Mouse (Mus musculus) spleen, postnatal 14 days (tissue): ENCODE data around the gene Fry.

Experiments
- DNase-seq, 2 experiments: peaks; one replicate each; pipeline ENCODE4 v3.0.0; 2021 to 2022; ENCODE audit warnings: low spot score in 2 of 2

Fry gene

DNA sequence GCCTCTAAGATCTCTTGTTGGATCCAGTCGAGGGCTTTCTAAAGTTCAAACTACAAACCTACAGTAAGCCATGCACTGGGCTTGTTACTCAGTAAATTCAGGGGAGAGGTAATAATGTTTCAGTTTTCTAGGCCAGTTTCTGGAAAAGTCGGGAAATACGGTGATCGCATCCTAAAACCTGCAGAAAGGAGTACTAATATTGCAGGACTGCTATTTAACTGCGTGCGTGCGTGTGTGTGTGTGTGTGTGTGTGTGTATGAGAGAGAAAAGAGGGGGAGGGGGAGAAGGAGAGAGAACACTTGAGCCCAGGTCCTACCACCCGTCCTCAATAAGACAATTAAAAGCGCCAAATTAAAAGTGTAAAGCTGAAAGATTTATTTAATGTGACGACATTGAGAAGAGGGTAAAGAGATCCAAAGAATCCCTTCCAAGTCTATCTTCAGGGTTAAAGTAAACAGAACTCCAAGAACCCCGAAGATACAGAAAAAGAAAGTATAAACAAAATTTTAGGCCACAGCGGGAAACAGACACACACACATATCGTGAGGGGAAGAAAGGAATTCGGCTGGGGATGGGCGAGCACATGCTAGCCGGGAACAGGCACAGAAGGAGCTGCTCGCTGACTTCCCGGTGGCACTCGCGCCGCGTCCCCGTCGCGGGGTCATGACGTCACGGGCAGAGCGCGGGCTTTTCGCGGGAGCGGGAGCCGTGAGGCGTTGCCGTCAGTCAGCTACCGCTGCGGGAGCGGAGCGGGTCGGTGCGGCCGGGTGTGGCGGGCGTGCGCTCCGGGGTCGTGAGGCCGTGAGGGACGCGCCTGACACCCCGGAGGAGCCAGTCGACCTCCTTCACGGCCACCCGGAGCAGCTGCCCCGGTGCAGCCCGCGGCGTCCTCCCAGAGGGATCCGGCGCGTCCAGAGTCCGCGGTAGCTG is 403.8 kb downstream of the Fry start, which contains the start of gene Brca2:
Gene Brca2, plus strand, starts transcription at position 694 of the 930 bp plus-strand sequence.
- DNase-seq = peak; percentile 85 to 93

DNA sequence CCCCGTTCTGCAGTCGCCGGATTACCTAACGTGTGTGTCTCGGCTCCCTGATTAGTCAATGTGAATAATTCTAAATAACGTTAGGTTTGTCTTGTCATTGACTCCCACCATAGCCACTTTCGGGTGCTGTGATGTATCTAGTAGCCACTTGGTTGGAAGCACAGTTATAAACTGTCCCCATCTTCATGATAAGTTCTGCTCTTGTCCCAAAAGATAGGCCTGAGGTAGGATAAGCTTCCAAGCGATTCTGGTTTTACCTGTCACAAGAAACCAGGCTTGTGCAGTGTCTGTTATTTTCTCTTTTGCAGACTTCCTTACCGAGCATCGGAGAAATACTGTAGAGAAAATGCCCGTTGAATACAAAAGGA is 404.4 kb downstream of the Fry start:
- no peak for DNase-seq

DNA sequence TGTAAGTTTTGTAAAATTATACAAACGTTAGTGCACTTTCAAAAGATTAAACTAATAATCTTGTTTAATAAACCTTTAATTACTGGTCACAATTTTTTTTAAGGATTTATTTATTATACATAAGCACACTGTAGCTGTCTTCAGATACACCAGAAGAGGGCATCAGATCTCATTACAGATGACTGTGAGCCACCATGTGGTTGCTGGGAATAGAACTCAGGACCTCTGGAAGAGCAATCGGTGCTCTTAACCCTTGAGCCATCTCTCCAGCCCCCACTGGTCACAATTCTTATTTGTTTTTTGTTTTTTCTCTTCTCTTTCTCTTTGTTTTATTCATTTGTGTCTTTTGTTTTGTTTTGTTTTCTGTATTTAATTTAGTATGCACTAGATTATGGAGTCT is 406.8 kb downstream of the Fry start:
- no peak for DNase-seq

DNA sequence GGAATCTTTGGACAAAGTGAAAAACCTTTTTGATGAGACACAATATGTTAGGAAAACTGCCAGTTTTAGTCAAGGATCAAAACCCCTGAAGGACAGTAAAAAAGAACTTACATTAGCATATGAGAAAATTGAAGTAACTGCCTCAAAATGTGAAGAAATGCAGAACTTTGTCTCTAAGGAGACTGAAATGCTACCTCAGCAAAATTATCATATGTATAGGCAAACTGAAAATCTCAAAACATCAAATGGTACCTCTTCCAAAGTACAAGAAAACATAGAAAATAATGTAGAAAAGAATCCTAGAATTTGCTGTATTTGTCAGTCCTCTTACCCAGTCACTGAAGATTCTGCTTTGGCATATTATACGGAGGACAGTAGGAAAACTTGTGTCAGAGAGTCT is 422.9 kb downstream of the Fry start:
- DNase-seq = no peak

DNA sequence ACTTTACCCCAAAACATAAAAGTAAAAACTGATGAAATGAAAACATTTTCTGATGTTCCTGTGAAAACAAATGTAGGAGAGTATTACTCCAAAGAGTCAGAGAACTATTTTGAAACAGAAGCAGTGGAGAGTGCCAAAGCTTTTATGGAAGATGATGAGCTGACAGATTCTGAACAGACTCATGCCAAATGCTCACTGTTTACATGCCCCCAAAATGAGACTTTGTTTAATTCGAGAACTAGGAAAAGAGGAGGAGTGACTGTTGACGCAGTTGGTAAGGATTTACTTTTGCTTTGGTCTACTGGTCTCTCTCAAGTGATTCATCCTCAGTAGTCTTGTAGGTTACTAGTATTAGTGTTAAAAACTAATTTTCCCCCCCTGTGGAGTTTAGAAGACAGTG is 424.7 kb downstream of the Fry start:
- DNase-seq = no peak
